Mouse (Mus musculus): ENCODE measurements around the gene Cpeb3. TPM values are rescaled to one million over a fixed set of nuclear protein-coding genes. Genes with fewer than 3 reads are reported as not detected.
"Not testable (repeated sequence)": the region's sequence is repeated elsewhere in the genome, so short reads cannot be mapped to it uniquely, and the experiment has no call there.

Gene Cpeb3
- total RNA-seq, 1 experiment from 2014 or later: 0.40 TPM

- ATAC-seq (replicated peaks in 1 of 2; ENCODE audit: insufficient read depth in 1 of 2, low FRiP score in 2 of 2, low TSS enrichment in 1 of 2, low read depth in 1 of 2, poor library complexity in 2 of 2, severe bottlenecking in 2 of 2): no peak
These were observed 2.1 kb upstream of the Cpeb3 start for GRCm38 (mm10) chr19:37210457-37210856.

DNA sequence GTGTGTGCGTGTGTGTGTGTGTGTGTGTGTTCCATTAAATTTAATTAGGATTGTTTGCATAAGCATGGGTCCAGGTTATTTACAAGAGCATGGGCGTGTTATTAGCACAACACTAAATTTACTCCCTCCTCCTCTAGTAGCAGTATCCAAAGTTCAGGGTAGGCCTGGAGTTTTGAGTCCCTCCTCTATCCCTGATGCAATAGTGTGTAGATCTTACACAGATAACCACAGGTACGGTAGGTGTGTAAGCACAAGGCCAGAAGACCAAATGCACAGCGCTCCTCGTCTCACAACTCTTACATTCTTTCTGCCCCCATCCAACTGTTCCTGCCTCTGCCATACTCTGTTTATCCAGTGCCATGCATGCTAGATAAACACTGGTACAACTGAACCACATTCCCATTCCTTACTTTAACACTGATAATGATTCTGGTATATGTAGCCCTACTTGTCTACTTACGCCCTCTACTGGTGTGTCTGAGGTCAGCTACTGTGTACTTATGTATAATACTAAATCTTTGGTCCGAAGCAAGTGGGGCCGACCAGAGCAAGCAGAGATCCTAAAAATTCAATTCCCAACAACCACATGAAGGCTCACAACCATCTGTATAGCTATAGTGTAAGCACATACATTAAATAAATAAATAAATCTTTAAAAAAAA, 1.2 kb upstream of the Cpeb3 start:
- ATAC-seq (replicated peaks in 1 of 2; ENCODE audit: insufficient read depth in 1 of 2, low FRiP score in 2 of 2, low TSS enrichment in 1 of 2, low read depth in 1 of 2, poor library complexity in 2 of 2, severe bottlenecking in 2 of 2): no peak

- ATAC-seq (replicated peaks in 1 of 2; ENCODE audit: insufficient read depth in 1 of 2, low FRiP score in 2 of 2, low TSS enrichment in 1 of 2, low read depth in 1 of 2, poor library complexity in 2 of 2, severe bottlenecking in 2 of 2): no peak
These were observed 585 bp upstream of the Cpeb3 start for GRCm38 (mm10) chr19:37208986-37209385.

GRCm38 (mm10) chr19:37207303-37208175, 862 bp downstream of the Cpeb3 start, which contains the start of gene March5:
TSS of gene March5 (plus strand) at chr19:37207543.
- peak; percentile 80 to 90 for ATAC-seq (replicated peaks in 1 of 2; ENCODE audit: insufficient read depth in 1 of 2, low FRiP score in 2 of 2, low TSS enrichment in 1 of 2, low read depth in 1 of 2, poor library complexity in 2 of 2, severe bottlenecking in 2 of 2)

- peak; percentile 25 to 33; a peak in 3 of 4 replicates for ATAC-seq (replicated peaks in 1 of 2; ENCODE audit: insufficient read depth in 1 of 2, low FRiP score in 2 of 2, low TSS enrichment in 1 of 2, low read depth in 1 of 2, poor library complexity in 2 of 2, severe bottlenecking in 2 of 2)
These were observed 1.6 kb downstream of the Cpeb3 start for GRCm38 (mm10) chr19:37206641-37207302.

DNA sequence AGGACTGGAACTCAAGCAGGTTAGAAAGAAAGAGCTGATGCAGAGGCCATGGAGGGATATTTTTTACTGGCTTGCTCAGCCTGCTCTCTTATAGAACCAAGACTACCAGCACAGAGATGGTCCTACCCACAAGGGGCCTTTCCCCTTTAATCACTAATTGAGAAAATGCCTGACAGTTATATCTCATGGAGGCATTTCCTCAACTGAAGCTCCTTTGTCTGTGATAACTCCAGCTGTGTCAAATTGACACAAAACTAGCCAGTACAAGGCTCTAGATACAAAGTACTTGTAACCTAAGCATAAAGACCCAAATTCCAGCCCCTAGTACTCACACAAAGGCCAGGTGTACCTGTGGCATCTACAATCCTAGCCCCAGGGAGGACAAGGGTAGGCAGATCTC, 3.2 kb downstream of the Cpeb3 start:
- ATAC-seq (replicated peaks in 1 of 2; ENCODE audit: insufficient read depth in 1 of 2, low FRiP score in 2 of 2, low TSS enrichment in 1 of 2, low read depth in 1 of 2, poor library complexity in 2 of 2, severe bottlenecking in 2 of 2): not testable (repeated sequence)

- ATAC-seq (replicated peaks in 1 of 2; ENCODE audit: insufficient read depth in 1 of 2, low FRiP score in 2 of 2, low TSS enrichment in 1 of 2, low read depth in 1 of 2, poor library complexity in 2 of 2, severe bottlenecking in 2 of 2): no peak
These were observed 5.0 kb downstream of the Cpeb3 start for GRCm38 (mm10) chr19:37203371-37203770.

DNA sequence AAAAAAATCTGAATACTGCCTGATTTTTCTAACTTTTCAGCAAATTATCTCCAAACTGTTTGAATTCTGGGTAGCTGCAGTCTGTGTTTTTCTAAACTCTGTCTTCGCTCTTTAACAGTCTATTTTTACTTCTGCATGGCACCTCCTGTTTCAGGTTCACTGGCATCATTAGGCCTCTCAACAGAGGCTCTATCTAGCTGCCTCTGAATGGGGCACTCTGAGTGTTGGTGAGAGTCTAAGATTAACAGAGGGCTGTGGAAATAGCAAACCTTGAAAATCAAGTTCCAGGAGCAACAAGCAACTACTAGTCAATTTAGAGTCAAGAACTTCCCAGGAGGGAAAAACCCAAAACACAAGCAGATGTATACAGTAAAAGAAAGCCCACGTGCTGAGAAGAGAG, 8.5 kb downstream of the Cpeb3 start:
- ATAC-seq (replicated peaks in 1 of 2; ENCODE audit: insufficient read depth in 1 of 2, low FRiP score in 2 of 2, low TSS enrichment in 1 of 2, low read depth in 1 of 2, poor library complexity in 2 of 2, severe bottlenecking in 2 of 2): no peak

DNA sequence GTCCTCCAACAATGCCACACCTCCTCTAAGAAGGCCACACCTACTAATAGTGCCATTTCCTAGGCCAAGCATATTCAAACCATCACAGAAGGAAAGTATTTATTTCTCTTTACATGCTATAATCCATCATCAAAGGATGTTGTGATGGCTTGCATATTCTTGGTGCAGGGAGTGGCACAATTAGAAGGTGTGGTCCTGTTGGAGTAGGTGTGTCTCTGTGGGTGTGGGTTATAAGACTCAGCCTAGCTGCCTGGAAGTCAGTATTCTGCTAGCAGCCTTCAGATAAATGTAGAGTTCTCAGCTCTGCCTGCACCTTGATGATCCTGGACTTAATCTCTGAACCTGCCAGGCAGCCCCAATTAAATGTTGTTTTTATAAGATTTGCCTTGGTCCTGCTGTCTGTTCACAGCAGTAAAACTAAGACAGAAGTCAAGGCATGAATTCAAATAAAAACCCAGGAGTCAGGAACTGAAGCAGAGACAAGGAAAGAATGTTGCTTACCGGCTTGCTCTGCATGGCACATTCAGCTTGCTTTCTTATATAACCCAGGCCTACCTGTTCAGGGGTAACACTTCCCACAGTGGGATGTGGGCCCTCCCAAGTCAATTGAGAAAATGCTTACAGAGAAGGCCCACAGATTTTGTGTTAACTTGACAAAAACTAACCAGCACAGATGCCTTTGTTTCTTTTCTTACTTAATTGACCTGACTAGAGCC, 10.1 kb downstream of the Cpeb3 start:
- ATAC-seq (replicated peaks in 1 of 2; ENCODE audit: insufficient read depth in 1 of 2, low FRiP score in 2 of 2, low TSS enrichment in 1 of 2, low read depth in 1 of 2, poor library complexity in 2 of 2, severe bottlenecking in 2 of 2): no peak

DNA sequence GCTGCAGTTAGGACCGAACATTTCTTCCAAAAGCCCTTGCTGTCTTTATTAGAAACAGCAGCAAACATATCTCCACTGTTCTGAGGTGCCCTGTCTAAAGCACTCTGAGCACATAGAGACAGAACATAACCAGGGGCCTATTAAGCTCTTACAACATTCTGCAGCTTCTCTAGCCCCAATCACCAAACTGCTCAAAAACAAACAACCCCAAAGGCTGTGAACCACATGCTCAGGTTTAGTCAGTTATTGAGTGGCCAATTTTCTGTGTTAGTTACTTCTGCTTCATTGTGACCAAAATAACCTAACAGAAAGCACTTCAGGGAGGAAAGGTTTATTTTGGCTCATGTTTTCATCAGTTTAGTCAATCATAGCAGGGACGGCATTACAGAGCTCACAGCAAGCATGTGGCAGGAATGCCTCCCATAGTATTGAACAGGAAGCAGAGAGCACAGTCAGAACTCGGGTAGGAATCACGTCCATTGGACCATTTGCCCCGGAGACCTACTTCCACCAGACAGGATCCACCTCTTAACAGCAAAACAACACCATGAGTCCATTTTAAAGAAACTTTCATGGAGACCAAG, 15.8 kb downstream of the Cpeb3 start:
- no peak for ATAC-seq (replicated peaks in 1 of 2; ENCODE audit: insufficient read depth in 1 of 2, low FRiP score in 2 of 2, low TSS enrichment in 1 of 2, low read depth in 1 of 2, poor library complexity in 2 of 2, severe bottlenecking in 2 of 2)

GRCm38 (mm10) chr19:37188366-37188948, 19.9 kb downstream of the Cpeb3 start:
- ATAC-seq (replicated peaks in 1 of 2; ENCODE audit: insufficient read depth in 1 of 2, low FRiP score in 2 of 2, low TSS enrichment in 1 of 2, low read depth in 1 of 2, poor library complexity in 2 of 2, severe bottlenecking in 2 of 2): no peak

GRCm38 (mm10) chr19:37177819-37178708, 30.3 kb downstream of the Cpeb3 start:
- ATAC-seq (replicated peaks in 1 of 2; ENCODE audit: insufficient read depth in 1 of 2, low FRiP score in 2 of 2, low TSS enrichment in 1 of 2, low read depth in 1 of 2, poor library complexity in 2 of 2, severe bottlenecking in 2 of 2): peak in 1 of 2 experiments; percentile 72; a peak in 2 of 4 replicates

- ATAC-seq (replicated peaks in 1 of 2; ENCODE audit: insufficient read depth in 1 of 2, low FRiP score in 2 of 2, low TSS enrichment in 1 of 2, low read depth in 1 of 2, poor library complexity in 2 of 2, severe bottlenecking in 2 of 2): no peak
These were observed 31.4 kb downstream of the Cpeb3 start for GRCm38 (mm10) chr19:37176879-37177462.

GRCm38 (mm10) chr19:37175919-37176318, 32.5 kb downstream of the Cpeb3 start:
- no peak for ATAC-seq (replicated peaks in 1 of 2; ENCODE audit: insufficient read depth in 1 of 2, low FRiP score in 2 of 2, low TSS enrichment in 1 of 2, low read depth in 1 of 2, poor library complexity in 2 of 2, severe bottlenecking in 2 of 2)

- no peak for ATAC-seq (replicated peaks in 1 of 2; ENCODE audit: insufficient read depth in 1 of 2, low FRiP score in 2 of 2, low TSS enrichment in 1 of 2, low read depth in 1 of 2, poor library complexity in 2 of 2, severe bottlenecking in 2 of 2)
These were observed 33.0 kb downstream of the Cpeb3 start for GRCm38 (mm10) chr19:37175436-37175805.
